Mouse (Mus musculus) kidney, postnatal 0 days (tissue): Measurements from ENCODE around the gene Krt6a. TPM values are rescaled to one million over a fixed set of nuclear protein-coding genes. Genes with fewer than 3 reads are reported as not detected.

Source experiments
- ATAC-seq: fragments of 200-750 bp; cut with Nextera tagmentation; replicated peaks from 2 replicates; pipeline ENCODE4 v1.8.0; 2017; ENCODE audit warnings: low read depth, moderate number of reproducible peaks, moderate TSS enrichment, moderate library complexity; ENCODE audit not compliant: low FRiP score
- DNase-seq: peaks from one replicate; pipeline ENCODE4 v3.0.0-alpha.2; 2016; ENCODE audit warnings: low spot score
- H3K27ac ChIP-seq: fragments of 300-500 bp; sonication (generic); 2 replicates; pipeline ENCODE4 v1.5.1; 2014; ENCODE audit warnings: mild to moderate bottlenecking
- H3K27me3 ChIP-seq: fragments of 300-500 bp; sonication (generic); 2 replicates; pipeline ENCODE4 v1.6.1; 2014; ENCODE audit warnings: low read length, mixed read lengths; ENCODE audit not compliant: insufficient read depth
- H3K36me3 ChIP-seq: fragments of 300-500 bp; sonication (generic); 2 replicates; pipeline ENCODE4 v1.6.1; 2014; ENCODE audit warnings: low read length, mixed read lengths; ENCODE audit not compliant: insufficient read depth
- H3K4me1 ChIP-seq: fragments of 300-500 bp; sonication (generic); replicated peaks from 2 replicates; pipeline ENCODE4 v1.6.1; 2014; ENCODE audit warnings: antibody characterized with exemption, low read length, mixed read lengths; ENCODE audit not compliant: insufficient read depth
- H3K4me2 ChIP-seq: fragments of 300-500 bp; sonication (generic); 2 replicates; pipeline ENCODE4 v1.6.1; 2014; ENCODE audit warnings: mild to moderate bottlenecking, low read length, moderate library complexity, mixed read lengths
- H3K4me3 ChIP-seq: fragments of 300-500 bp; sonication (generic); replicated peaks from 2 replicates; pipeline ENCODE4 v1.5.1; 2014; ENCODE audit warnings: low read depth, low read length
- H3K9ac ChIP-seq: fragments of 300-500 bp; sonication (generic); 2 replicates; pipeline ENCODE4 v1.6.1; 2014; ENCODE audit warnings: low read depth, low read length
- H3K9me3 ChIP-seq: fragments of 300-500 bp; sonication (generic); replicated peaks from 2 replicates; pipeline ENCODE4 v1.6.1; 2016; ENCODE audit warnings: low read length, inconsistent platforms, mixed read lengths
- CTCF ChIP-seq: IDR thresholded peaks from 2 replicates; pipeline ENCODE4 v1.5.1; 2016; ENCODE audit warnings: antibody characterized with exemption, low read depth, mild to moderate bottlenecking, moderate library complexity
- WGBS: fragments of 180-500 bp; shearing (Covaris S2); extraction: QIAGEN DNeasy Blood & Tissue Kit; methylation state at CpG from one replicate; pipeline ENCODE4 v1.1.7; 2014; 5-methylcytosine and 5-hydroxymethylcytosine counted together
- polyA plus RNA-seq: library from polyadenylated mRNA; unstranded; fragments of >200 nt; fragmentation: Nextera tagmentation; extraction: Ambion mirVana; gene quantifications from 2 replicates; pipeline ENCODE4 v1.2.1, GENCODE M21; 2015

Krt6a gene
- polyA plus RNA-seq, 1 experiment from 2014 or later, result not detected

- DNase-seq (no peak), ATAC-seq (no peak)
- Histone ChIP-seq H3K27me3 (no peaks in the 10 kb centered on the region), H3K4me2 (no peak overlapping the region), H3K9me3 (no peaks in the 10 kb centered on the region), H3K9ac (no peak overlapping the region), H3K36me3 (no peaks in the 10 kb centered on the region), H3K4me3 (no peak overlapping the region), H3K27ac (no peak overlapping the region), H3K4me1 (no peaks in the 10 kb centered on the region)
- no peak for TF ChIP-seq CTCF
- WGBS, result 78% methylated on average over 8 of the region's 8 CpGs
These were observed 19.6 kb upstream of the Krt6a start for GRCm38 (mm10) chr15:101713731-101714130.

GRCm38 (mm10) chr15:101712720-101713119 is 18.6 kb upstream of the Krt6a start, which contains the start of gene Krt5:
TSS of gene Krt5 (minus strand) at chr15:101712898.
- H3K4me1 ChIP-seq, result no peaks in the 10 kb centered on the region
- H3K36me3 ChIP-seq, result no peaks in the 10 kb centered on the region
- no peak within 1 kb of the TSS for H3K4me3 ChIP-seq
- no peaks in the 10 kb centered on the region for H3K27me3 ChIP-seq
- no peak within 1 kb of the TSS for H3K27ac ChIP-seq
- no peaks in the 10 kb centered on the region for H3K9me3 ChIP-seq
- no peak within 1 kb of the TSS for H3K4me2 ChIP-seq
- no peak for ATAC-seq
- 63% methylated on average over 13 of the region's 13 CpGs for WGBS
- no peak within 1 kb of the TSS for H3K9ac ChIP-seq
- no peak for TF ChIP-seq CTCF
- DNase-seq, result no peak

- peak; percentile 43; the same call in 1 of the 2 replicates for TF ChIP-seq CTCF
- H3K36me3 ChIP-seq, result no peaks in the 10 kb centered on the region
- H3K4me2 ChIP-seq, result no peak overlapping the region
- H3K27ac ChIP-seq, result no peak overlapping the region
- ATAC-seq (no peak), DNase-seq (no peak)
- no peaks in the 10 kb centered on the region for H3K4me1 ChIP-seq
- WGBS, result 65% methylated on average over 11 of the region's 11 CpGs
- no peaks in the 10 kb centered on the region for H3K9me3 ChIP-seq
- H3K9ac ChIP-seq, result no peak overlapping the region
- no peaks in the 10 kb centered on the region for H3K27me3 ChIP-seq
- no peak overlapping the region for H3K4me3 ChIP-seq
These were observed 14.6 kb upstream of the Krt6a start for GRCm38 (mm10) chr15:101708683-101709082.

- Histone ChIP-seq H3K4me1 (no peaks in the 10 kb centered on the region), H3K36me3 (no peaks in the 10 kb centered on the region), H3K9me3 (no peaks in the 10 kb centered on the region), H3K4me2 (no peak overlapping the region), H3K4me3 (no peak overlapping the region), H3K27me3 (no peaks in the 10 kb centered on the region), H3K27ac (no peak overlapping the region), H3K9ac (no peak overlapping the region)
- DNase-seq (no peak), ATAC-seq (no peak)
- TF ChIP-seq CTCF, result no peak
- WGBS, result 83% methylated on average over 9 of the region's 9 CpGs
These were observed 13.3 kb upstream of the Krt6a start for GRCm38 (mm10) chr15:101707454-101707853.

- Histone ChIP-seq H3K36me3 (no peaks in the 10 kb centered on the region), H3K4me1 (no peaks in the 10 kb centered on the region), H3K4me3 (no peak overlapping the region), H3K9me3 (no peaks in the 10 kb centered on the region), H3K9ac (no peak overlapping the region), H3K27ac (no peak overlapping the region), H3K4me2 (no peak overlapping the region), H3K27me3 (no peaks in the 10 kb centered on the region)
- WGBS, result 75% methylated on average over 4 of the region's 4 CpGs
- no peak for ATAC-seq
- DNase-seq, result peak; percentile 80
- TF ChIP-seq CTCF, result peak; percentile 72
These were observed 10.0 kb upstream of the Krt6a start for GRCm38 (mm10) chr15:101704066-101704465.

GRCm38 (mm10) chr15:101702380-101702779 is 8.3 kb upstream of the Krt6a start:
- H3K4me1 ChIP-seq, result no peaks in the 10 kb centered on the region
- no peaks in the 10 kb centered on the region for H3K27me3 ChIP-seq
- no peak overlapping the region for H3K4me3 ChIP-seq
- DNase-seq (no peak), ATAC-seq (no peak)
- H3K27ac ChIP-seq, result no peak overlapping the region
- H3K9ac ChIP-seq, result no peak overlapping the region
- H3K4me2 ChIP-seq, result no peak overlapping the region
- no peak for TF ChIP-seq CTCF
- H3K9me3 ChIP-seq, result no peaks in the 10 kb centered on the region
- H3K36me3 ChIP-seq, result no peaks in the 10 kb centered on the region
- WGBS, result 16% methylated on average over 2 of the region's 2 CpGs

GRCm38 (mm10) chr15:101699866-101700265 is 5.8 kb upstream of the Krt6a start:
- no peak for TF ChIP-seq CTCF
- H3K4me2 ChIP-seq, result no peak overlapping the region
- no peak for DNase-seq
- WGBS, result 80% methylated on average over 8 of the region's 8 CpGs
- H3K9me3 ChIP-seq, result no peaks in the 10 kb centered on the region
- ATAC-seq, result no peak
- H3K27ac ChIP-seq, result no peak overlapping the region
- no peak overlapping the region for H3K4me3 ChIP-seq
- no peaks in the 10 kb centered on the region for H3K27me3 ChIP-seq
- H3K4me1 ChIP-seq, result no peaks in the 10 kb centered on the region
- H3K36me3 ChIP-seq, result no peaks in the 10 kb centered on the region
- H3K9ac ChIP-seq, result no peak overlapping the region
